In genomic region chr13:40723598-40723920, GRCm38 (mm10) we compare ENCODE assay signal across 9 mouse cellular contexts. TPM values are rescaled to one million over a fixed set of nuclear protein-coding genes. Genes with fewer than 3 reads are reported as not detected.
DNase-seq lines count a peak whose midpoint lies in the region; ATAC-seq and TF ChIP-seq lines count a peak whose summit lies in the region.
"Had no signal": no experiment of that assay in that cellular context is flagged by ENCODE, and none has a peak within 500 bp of the region (broad histone marks: within the 10 kb centered on the region; RNA-seq: fewer than 3 reads in every experiment).

No protein-coding gene starts in this region.

- H3K27ac ChIP-seq in heart, postnatal 0 days (ENCODE audit: low read depth), result no peak overlapping the region
- H3K27ac ChIP-seq in bone marrow macrophage, adult 2 months (ENCODE audit: insufficient read depth, low read depth, low read length), result no peak overlapping the region
- H3K27ac ChIP-seq in hindbrain, embryonic 14.5 days, result peak overlapping the region; percentile 87
- H3K27ac ChIP-seq in midbrain, embryonic 13.5 days, result peak overlapping the region; percentile 85

- no peak for ATAC-seq in heart, postnatal 0 days (ENCODE audit: insufficient read depth, low read depth)
- no peak for ATAC-seq in hindbrain, embryonic 14.5 days (ENCODE audit: low FRiP score)
- ATAC-seq in midbrain, embryonic 13.5 days, result no peak
- no peak for ATAC-seq in erythroblast, adult 5-6 weeks (replicated peaks; ENCODE audit: low FRiP score, poor library complexity, severe bottlenecking)

- no peak for TF ChIP-seq POLR2A in bone marrow macrophage, adult 2 months (IDR thresholded peaks at IDR 0.05; ENCODE audit: borderline replicate concordance, low read depth, low read length)

- no peak for TF ChIP-seq EP300 in heart, postnatal 0 days (IDR thresholded peaks at IDR 0.05; ENCODE audit: low read depth)

- WGBS in heart, postnatal 0 days, result 18% methylated on average over 5 of the region's 5 CpGs
- 3% methylated on average over 5 of the region's 5 CpGs for WGBS in hindbrain, embryonic 14.5 days
- 3% methylated on average over 5 of the region's 5 CpGs for WGBS in midbrain, embryonic 13.5 days

- H3K4me1 ChIP-seq in heart, postnatal 0 days (ENCODE audit: control insufficient read depth, insufficient read depth), result peaks cover 4% of the 10 kb centered on the region; the same call in 1 of the 2 replicates
- peaks cover 3% of the 10 kb centered on the region; the same call in 1 of the 2 replicates for H3K4me1 ChIP-seq in bone marrow macrophage, adult 2 months (ENCODE audit: control insufficient read depth, insufficient read depth, low read length)
- no peaks in the 10 kb centered on the region for H3K4me1 ChIP-seq in hindbrain, embryonic 14.5 days (replicated peaks; ENCODE audit: control insufficient read depth, insufficient read depth, low read length)
- peaks cover 11% of the 10 kb centered on the region for H3K4me1 ChIP-seq in midbrain, embryonic 13.5 days (replicated peaks)

- peak overlapping the region; percentile 72 for H3K4me2 ChIP-seq in heart, postnatal 0 days (ENCODE audit: low read depth, low read length)
- H3K4me2 ChIP-seq in hindbrain, embryonic 14.5 days (replicated peaks), result peak overlapping the region; percentile 81
- peak overlapping the region; percentile 72 for H3K4me2 ChIP-seq in midbrain, embryonic 13.5 days (replicated peaks)

- TF ChIP-seq CTCF in heart, postnatal 0 days (IDR thresholded peaks at IDR 0.05; ENCODE audit: low read depth), result no peak
- TF ChIP-seq CTCF in bone marrow macrophage, adult 2 months (IDR thresholded peaks at IDR 0.05; ENCODE audit: low read depth, low read length), result no peak

- no peak for DNase-seq in heart, postnatal 0 days (ENCODE audit: low spot score)
- DNase-seq in heart, postnatal 25 days (ENCODE audit: low spot score), result no peak
- no peak for DNase-seq in hindbrain, embryonic 14.5 days (ENCODE audit: low spot score)
- DNase-seq in adrenal gland, adult 18-20 months (ENCODE audit: low spot score in 2 of 2), result no peak
- DNase-seq in cerebellum, adult 11-12 months, result no peak
- DNase-seq: kidney, postnatal 10 days had no signal

- intact Hi-C loops in heart, postnatal 25 days (cut with DNase I), result no loop called here

- H3K9ac ChIP-seq in heart, postnatal 0 days (replicated peaks; ENCODE audit: low read depth, low read length), result no peak overlapping the region
- peak overlapping the region; percentile 64 for H3K9ac ChIP-seq in hindbrain, embryonic 14.5 days
- peak overlapping the region; percentile 57 for H3K9ac ChIP-seq in midbrain, embryonic 13.5 days (replicated peaks)

- no peaks in the 10 kb centered on the region for H3K9me3 ChIP-seq in heart, postnatal 0 days (replicated peaks; ENCODE audit: control insufficient read depth, low read length)
- H3K9me3 ChIP-seq in hindbrain, embryonic 14.5 days (ENCODE audit: control insufficient read depth, low read length), result no peaks in the 10 kb centered on the region
- no peaks in the 10 kb centered on the region for H3K9me3 ChIP-seq in midbrain, embryonic 13.5 days

- peaks cover 85% of the 10 kb centered on the region for H3K27me3 ChIP-seq in heart, postnatal 0 days (ENCODE audit: control insufficient read depth, insufficient read depth, low read length)
- peaks cover 85% of the 10 kb centered on the region for H3K27me3 ChIP-seq in hindbrain, embryonic 14.5 days (ENCODE audit: control insufficient read depth, insufficient read depth, low read length)
- H3K27me3 ChIP-seq in midbrain, embryonic 13.5 days, result peaks cover 91% of the 10 kb centered on the region

- H3K4me3 ChIP-seq in heart, postnatal 0 days (ENCODE audit: low read depth, low read length), result peak overlapping the region; percentile 55
- peak overlapping the region; percentile 58 for H3K4me3 ChIP-seq in bone marrow macrophage, adult 2 months (ENCODE audit: insufficient read depth, low read length)
- H3K4me3 ChIP-seq in hindbrain, embryonic 14.5 days (replicated peaks; ENCODE audit: low read length), result peak overlapping the region; percentile 55
- peak overlapping the region; percentile 56 for H3K4me3 ChIP-seq in midbrain, embryonic 13.5 days (replicated peaks)

- H3K36me3 ChIP-seq in heart, postnatal 0 days (replicated peaks; ENCODE audit: control insufficient read depth, insufficient read depth, low read length), result no peaks in the 10 kb centered on the region
- no peaks in the 10 kb centered on the region for H3K36me3 ChIP-seq in hindbrain, embryonic 14.5 days (replicated peaks; ENCODE audit: control insufficient read depth, insufficient read depth)
- H3K36me3 ChIP-seq in midbrain, embryonic 13.5 days, result no peaks in the 10 kb centered on the region

RNA-seq across cellular contexts. Expression of gene Tfap2a, which starts 14.6 kb away (rescaled TPM):
- total RNA-seq in heart, postnatal 0 days (2014; rRNA removed; ENCODE audit: low replicate concordance), result 0.69 TPM in 1 of 2 replicates, not detected in the other
- polyA plus RNA-seq in heart, postnatal 0 days (2015; fragmentation: Nextera tagmentation; extraction: Ambion mirVana), result not detected in 2 replicates
- under 1 TPM; 0.14 to 0.23 TPM for total RNA-seq in heart, postnatal 25 days (2021)
- 0.28 TPM in 1 of 2 replicates, not detected in the other for polyA plus RNA-seq in bone marrow macrophage, adult 2 months (2012; ENCODE audit: insufficient read depth, insufficient read length, missing spikeins)
- polyA plus RNA-seq in hindbrain, embryonic 14.5 days (2014; fragmentation: Nextera tagmentation; extraction: Ambion mirVana), result 9.6 and 10.5 TPM in 2 replicates
- polyA plus RNA-seq in midbrain, embryonic 13.5 days (2015; fragmentation: Nextera tagmentation; extraction: Ambion mirVana), result 8.9 and 9.2 TPM in 2 replicates
- total RNA-seq in erythroblast, adult 5-6 weeks (2015; ENCODE audit: low replicate concordance), result not detected in 2 replicates
- not detected in 2 replicates for total RNA-seq in erythroblast, adult 5-6 weeks (2017; ENCODE audit: low replicate concordance)
- total RNA-seq in adrenal gland, adult 18-20 months (2021), result under 1 TPM in 1 of 2 experiments, not detected in 1; 0.45 TPM

Comparison
In these comparisons a context has a peak if more than half of its experiments do, and no peak if none do; other contexts are left out.
1. H3K27ac ChIP-seq: peak in hindbrain, embryonic 14.5 days (single experiment) and midbrain, embryonic 13.5 days (single experiment); none in heart, postnatal 0 days (single experiment) and bone marrow macrophage, adult 2 months (single experiment).
2. Peak in every context shown above with its lines, with median percentiles within 50 percentile points of each other: H3K4me2 ChIP-seq and H3K4me3 ChIP-seq.